Mouse (Mus musculus): ENCODE measurements around the gene Tmod1.
A peak's percentile ranks its signal among the peaks of the same experiment; 100 is the strongest.

Gene Tmod1

DNA sequence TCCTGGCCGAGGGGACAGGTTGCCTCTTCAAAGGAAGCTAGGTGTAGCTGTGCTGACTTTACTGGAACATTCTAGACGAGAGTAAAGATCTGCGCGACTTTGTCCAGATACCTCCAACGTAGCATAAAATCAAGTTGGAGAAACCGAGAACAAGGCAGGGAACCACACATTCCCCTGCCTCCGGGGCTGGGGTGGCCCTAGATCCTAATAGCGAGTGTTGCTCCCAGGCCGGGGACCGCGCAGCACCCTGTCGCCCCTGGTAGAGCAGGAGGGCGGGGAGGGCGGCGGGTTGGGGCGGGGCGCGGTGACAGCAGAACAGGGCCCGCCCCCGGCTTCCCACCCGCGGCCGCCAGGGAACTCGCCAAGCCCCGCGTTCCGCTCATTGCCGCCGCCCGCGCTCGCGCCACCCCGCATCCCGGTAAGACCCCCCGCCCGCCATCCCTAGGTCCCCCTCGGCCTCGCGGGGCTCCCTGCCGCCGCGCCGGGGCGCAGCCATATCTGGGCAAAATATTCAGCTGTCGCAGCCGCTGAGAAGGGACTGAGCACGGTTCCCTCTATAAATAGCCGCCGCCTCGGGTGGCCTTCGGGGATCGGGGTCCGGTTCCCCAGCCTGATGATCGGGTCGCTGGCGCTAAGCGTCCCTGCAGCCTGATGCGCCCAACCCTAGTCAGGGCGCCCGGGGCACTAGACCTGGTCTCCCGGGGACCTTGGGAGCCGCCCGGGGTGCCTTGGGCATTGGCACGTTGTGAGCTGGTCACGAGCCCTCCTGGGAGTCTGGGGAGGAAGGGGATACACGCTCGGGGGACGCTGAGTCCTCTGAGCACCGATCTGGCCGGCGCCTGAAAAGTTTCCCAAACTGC lies at the start of gene Tmod1:
Tmod1 (plus strand) TSS at position 44 of the 860 bp plus-strand sequence.
- no peak for DNase-seq (ENCODE audit: low read depth, low spot score)

DNA sequence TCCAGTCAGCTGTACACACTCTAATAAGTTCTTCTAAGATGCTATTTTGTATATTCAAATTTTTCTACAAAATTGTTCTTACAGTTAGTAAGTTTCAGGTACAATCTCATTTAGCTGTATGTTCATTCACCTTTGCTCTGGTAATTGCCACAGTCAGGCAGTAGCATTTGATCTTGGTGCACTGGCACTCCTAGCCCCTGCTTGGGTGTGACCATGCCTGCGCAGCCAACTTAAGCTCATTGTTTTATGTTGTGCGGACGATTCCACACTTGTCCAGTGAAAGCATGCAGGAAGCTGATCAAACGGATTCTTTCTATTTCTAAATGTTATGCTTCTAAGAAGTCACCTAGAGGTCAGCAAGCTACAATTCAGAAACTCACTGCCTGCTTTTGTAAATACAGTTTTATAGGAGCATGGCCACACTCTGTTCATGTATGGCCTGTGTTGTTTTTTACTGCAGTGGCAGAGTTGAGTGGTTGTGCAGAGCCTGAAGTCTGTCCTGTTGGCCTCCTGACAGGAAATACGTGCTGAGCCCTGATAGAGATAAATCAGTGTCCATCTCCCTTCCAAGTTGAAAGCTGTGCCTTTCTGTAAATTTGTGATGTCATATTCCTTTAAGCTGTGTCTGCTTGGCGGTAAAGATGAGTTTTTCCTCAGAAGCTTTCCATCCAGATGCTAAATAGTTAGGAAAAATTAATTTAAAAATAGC lies 48.2 kb upstream of the Tmod1 start:
- DNase-seq (ENCODE audit: low read depth, low spot score) = no peak

DNA sequence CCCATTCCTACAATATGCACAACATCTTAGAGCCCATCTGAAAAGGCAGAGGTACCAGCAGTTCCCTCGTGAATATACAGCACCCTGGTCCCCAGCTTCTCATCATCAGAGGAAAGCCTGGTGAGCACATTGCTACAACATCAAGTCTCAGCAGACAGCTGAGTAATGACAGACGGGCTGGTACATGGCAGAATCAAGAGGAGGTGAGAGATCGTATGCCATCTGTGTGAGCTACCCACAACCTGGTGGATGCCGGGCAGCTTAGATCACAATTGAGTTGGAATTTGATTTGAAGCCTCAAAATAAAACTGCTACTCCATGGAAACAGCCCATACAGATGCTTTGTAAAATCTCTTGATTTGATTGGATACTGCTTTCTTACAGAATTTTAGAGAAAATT lies 40.2 kb upstream of the Tmod1 start:
- DNase-seq (ENCODE audit: low read depth, low spot score) = no peak

DNA sequence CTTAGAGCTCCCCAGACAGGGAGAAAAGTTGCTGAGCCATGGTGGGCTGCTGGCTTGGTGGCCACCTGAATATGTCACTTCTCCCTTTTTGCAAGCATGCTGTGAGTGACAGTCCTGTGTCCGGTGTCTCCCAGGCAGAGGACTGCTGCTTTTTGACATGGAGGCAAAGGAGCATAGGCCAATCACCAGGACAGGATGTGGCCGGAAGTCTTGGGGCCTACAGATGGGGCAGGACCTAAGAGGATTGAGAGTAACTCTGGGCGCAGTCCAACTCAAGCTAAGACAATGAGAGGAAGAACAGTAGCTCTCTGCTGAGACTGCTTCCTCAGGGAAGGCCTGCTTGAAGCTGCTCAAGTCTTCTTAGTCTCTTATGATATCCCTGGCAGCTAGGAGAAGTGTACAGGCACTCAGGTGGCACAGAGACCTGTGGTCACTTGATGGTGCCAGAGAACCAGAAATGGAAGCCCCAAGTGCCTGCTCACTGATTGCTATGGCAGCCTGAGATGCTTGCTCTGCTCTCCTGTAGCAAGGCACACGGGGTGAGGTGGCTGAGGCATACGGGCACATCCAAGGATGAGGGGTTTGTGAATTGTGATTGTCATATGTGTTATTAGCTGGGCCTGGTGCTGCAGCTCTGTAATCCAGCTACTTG lies 30.5 kb upstream of the Tmod1 start:
- DNase-seq (ENCODE audit: low read depth, low spot score) = no peak

DNA sequence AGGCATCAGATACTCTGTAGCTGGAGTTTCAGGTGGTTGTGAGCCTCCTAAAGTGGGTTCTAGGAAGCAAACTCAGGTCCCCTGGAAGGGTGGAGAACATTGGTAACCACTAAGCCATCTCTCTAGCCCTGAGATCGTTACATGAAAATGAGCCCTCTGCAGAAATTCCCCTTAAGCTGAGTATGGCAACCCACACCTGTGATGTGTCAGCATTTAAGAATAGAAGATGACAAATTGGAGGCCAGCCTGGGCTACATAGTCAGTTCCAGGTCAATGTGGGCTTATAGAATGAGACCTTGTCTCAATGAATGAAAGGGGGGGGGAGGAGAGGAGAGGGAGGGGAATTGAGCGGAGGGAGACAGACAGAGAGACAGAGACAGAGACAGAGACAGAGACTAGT lies 27.0 kb upstream of the Tmod1 start:
- no peak for DNase-seq (ENCODE audit: low read depth, low spot score)

DNA sequence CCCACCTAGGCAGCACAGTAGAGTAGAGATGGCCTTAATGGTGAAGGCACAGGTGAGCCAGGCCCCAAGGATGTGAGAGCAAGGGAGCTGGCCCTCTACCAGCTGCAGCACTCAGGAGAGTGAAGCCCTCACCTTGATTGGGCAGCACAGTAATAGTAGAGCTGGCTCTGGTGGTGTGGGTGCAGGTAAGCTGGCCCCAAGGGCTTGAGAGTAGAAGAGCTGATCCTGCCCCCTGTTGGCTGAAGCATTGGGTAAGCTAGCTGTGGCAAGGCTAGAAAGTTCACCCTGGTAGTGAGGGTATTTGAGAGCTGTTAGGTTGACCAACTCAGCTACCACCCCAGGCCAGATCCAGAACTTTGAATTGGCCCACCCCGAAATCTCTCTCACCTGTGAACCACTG lies 23.1 kb upstream of the Tmod1 start:
- DNase-seq (ENCODE audit: low read depth, low spot score) = peak; percentile 5

DNA sequence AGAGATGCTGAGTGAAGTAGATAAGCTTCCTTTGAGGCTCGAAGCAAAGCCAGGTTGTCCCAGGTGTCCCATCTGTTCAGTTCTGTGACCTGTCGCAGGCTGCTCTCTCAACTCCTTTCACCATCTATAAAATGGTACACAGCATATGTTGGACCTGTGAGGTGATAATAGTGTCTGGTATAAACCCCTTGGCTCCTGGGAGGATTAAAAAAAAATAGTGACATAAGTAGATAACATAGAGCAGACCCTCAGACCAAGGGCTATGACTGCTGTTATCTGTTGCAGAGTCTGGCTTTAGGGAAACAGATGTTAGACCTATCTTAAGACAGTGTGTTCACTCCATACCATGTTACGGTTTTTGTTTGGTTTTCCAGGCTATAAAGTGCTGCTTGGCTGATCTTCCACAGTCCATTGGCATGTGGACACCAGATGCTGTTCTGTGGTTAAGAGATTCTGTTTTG lies 15.7 kb upstream of the Tmod1 start:
- DNase-seq (ENCODE audit: low read depth, low spot score) = no peak

DNA sequence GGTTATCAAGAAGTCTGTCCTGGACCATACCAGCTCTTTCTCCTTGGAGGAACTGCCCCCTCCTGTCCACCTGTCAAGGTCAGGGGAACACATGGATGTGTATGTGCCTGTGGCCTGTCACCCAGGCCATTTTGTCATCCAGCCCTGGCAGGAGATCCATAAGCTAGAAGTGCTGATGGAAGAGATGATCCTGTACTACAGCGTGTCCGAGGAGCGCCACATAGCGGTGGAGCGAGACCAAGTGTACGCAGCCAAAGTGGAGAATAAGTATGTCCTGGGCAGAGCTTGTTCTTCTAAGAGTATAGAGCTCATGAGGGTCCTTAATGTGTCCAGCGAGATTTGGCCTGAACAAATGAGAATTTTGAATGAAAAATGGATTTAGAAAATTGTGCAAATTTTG lies 12.8 kb upstream of the Tmod1 start:
- peak; percentile 59 for DNase-seq (ENCODE audit: low read depth, low spot score)

DNA sequence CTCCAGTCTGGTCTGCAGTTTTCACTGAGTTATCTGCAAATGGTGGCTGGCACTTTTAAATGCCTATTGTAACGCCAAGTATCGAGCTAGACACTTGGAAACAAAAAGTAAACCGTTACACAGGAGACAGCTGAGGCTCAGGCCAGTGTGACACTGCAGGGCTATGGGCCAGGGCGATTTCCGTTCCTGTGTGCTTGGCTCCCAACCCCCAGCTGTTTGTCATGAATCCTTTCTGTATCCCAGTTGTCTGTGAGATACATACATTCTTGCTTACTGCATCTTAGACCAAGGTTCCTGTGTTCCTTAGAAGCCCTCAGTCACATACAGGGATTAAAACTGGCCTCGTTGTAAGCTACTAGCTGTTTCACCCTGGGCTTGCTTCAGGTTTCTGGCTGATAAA lies 10.5 kb upstream of the Tmod1 start:
- no peak for DNase-seq (ENCODE audit: low read depth, low spot score)

DNA sequence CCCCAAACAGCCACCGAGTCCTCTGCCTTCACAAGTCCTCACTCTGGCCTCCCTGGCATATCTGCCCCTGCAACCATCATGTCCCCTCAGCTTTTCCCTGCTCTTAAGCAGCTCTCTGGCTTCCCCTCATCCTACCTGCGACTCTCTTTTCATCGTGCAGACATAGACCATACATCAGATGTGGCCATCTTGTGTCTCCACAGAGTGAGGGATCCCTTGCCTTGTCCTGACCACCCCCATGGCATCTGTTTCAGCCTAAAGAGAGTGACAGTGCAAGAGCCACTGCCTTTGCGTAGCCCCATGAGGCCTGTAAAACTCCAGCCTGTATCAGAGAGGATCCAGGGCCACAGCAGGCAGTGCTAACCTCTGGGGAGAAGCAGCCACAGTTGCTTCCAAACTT lies 10.0 kb upstream of the Tmod1 start:
- DNase-seq (ENCODE audit: low read depth, low spot score) = no peak

DNA sequence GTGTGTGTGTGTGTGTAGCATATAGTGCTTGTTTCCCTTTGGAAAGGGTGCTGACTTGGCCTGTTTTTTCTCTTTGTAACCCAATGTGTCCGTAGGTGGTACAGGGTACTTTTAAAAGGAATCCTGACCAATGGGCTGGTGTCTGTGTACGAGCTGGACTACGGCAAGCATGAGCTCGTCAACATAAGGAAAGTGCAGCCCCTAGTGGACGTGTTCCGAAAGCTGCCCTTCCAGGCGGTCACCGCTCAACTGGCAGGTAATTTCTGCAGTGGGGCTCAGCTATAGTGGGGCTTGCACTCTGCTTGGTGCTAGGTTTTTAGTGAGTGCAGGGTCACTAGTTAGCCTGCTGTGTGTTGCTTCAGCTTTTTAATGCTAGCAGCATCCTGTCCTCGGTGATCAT lies 9.2 kb upstream of the Tmod1 start:
- DNase-seq (ENCODE audit: low read depth, low spot score) = no peak

DNA sequence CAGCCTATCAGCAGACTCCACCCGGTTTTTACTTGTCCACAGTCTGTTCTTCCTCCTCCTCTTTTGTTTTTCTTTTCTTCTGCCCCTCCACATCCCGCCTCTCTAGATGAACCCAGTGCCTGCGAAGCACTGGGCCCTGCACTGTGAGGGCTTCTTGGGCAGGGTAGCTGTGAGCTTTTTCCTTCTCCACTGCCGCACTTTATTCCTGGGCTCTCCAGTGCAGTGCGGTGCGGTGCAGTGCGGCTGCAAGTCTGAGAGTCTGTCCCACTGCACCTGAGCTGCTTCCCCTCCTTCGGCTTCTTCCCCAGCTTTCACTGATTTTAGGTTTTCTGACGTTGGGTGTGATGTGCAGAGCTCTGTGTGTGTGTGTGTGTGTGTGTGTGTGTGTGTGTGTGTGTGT lies 6.3 kb upstream of the Tmod1 start:
- no peak for DNase-seq (ENCODE audit: low read depth, low spot score)

DNA sequence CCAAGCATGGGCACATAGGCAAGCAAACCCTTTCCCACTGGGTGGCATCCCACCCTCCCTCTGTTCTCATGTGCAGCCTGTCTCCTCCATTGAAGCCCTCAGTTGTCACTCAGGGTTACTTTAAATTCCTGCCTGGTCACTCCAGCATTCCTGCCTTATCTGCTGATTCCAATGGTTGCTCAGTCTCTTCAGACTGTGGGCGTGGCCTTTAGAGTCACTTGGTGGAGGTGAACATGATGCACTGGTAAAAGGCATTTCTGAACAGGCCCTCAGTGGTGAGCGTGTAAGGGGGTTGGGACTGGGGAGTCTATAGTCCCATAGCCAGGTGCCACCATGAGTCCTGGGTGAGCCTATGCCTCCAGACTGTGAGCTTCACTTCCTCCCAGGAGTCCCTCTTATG lies 5.5 kb upstream of the Tmod1 start:
- no peak for DNase-seq (ENCODE audit: low read depth, low spot score)

DNA sequence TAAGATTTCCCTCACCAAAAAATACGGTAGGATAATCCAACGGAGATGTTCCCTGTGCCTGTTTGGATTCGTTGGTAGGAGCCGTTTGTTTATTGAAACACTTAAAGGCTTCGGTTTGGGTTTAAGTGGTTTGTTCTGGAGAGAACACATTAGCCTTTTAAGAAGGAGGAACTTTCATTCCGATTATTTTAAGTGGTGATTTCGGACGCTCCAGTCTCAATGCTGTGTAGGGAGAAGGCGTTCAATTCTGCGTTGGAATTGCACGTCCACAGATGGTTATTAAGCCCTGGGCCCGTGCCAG lies 194 bp upstream of the Tmod1 start:
- no peak for DNase-seq (ENCODE audit: low read depth, low spot score)

DNA sequence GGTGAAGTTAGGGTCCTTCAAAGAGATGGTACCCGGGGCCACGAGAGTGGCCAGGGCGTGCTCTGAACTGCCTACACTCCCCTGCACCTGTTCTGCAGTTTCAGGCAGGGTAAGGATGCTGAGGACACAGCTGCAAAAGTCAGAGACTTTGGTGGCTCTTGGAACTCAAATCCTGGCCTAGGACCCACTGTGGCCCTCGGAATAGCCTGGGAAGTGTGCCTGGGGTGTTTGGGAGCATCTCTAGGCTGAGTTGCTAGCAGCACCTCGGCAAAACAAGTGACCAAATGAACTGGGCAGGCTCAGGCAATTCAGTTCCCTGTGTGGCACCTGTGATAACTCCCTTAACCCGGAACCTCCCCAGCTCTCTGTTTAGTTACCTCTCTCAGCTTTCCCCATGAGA lies 1.2 kb downstream of the Tmod1 start:
- no peak for DNase-seq (ENCODE audit: low read depth, low spot score)

DNA sequence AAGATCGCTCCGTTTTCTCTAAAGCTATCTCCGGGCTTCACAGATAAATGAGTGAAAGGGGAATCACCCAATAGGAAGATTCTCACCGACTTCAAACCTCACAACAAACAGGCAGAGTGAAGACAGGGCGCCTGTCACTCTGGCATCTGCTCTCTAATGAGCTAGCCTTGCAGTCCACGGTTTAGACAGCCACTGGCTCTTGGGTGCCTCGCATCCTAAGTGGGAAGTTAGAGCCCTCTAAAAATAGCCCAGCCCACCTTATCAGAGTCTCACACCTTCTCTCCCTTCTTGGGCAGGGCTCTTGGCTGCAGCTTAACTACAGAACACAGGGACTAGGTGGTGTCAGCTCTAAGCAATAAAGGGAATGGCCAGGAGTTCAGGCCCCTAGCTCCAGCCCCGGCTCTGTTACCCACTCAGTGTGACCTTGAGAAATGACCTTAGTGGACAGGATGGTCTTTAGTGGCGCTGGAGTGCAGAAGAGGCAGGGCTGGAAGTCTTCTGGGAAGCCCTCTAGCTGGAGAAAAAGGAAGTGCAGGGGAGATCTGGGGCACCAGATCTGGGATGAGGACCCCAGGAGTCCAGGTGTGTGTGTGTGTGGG lies 2.0 kb downstream of the Tmod1 start:
- DNase-seq (ENCODE audit: low read depth, low spot score) = no peak

DNA sequence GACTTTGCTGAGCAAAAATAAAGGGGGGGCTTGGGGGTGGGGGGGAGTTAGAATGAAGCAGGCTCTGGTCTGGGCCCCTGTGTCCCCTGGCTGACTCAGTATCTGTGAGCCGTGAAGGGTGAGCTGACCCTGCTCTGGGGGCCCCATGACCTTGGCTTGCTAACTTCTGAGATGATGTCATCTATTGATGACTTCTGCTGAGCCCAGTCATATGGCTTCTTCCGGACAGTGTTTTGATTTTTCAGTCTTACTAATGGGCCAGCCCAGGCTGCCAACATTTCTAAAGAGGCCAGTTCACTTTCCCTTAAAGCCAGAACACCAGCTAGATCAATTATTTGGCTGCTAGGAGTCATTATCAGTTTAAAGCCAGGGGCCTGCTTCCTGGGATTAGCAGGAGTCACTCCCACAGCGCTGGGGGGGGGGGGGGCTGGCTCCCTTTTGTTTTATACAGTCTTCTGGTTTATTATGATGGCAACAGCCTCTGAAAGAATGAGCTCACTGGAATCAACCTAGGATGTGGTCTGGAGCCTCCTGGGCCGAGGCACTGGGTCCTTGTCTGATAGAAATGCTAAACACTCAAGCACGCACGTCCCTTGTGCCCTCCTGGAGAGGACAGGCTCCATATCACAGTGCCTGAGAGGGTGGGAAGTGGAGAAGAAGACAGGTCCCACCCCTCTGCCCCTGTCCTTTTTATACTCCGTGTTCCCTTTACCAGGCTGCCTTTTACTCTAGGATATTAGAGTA lies 3.2 kb downstream of the Tmod1 start:
- no peak for DNase-seq (ENCODE audit: low read depth, low spot score)

DNA sequence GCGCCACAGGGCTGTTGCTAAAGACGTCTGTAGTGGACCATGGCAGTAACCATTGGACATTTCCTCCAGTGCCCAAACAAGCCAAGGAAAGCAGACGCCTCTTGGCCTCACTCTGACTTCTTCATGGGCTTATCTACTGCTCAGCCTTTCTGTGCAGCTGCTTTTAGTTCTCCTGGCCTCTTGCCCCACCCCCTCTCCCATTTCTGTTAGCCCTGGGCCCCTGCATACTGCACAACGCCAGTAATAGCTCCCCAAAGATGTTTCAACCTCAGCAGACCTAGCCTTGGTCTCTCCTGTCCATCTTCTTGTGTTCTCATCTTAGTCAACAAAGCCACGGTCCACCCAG lies 3.7 kb downstream of the Tmod1 start:
- DNase-seq (ENCODE audit: low read depth, low spot score) = no peak

DNA sequence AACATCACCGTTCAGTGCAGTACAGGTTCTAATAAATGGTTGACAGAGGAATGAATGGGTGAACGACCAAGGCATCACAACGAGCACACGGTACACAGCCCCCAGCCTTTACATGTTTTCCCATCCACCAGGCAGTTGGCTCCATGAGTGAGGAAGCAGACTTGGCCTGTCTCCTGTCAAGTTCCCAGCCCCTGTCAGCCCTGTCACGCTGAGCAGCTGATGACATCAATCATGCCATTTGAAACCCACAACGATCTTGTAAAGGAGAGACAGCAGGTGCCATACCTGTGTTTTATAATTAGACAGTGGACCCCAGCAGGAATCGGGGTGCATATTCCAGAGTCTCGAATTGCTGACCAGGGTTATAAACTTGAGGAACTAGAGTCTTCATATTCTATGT lies 4.6 kb downstream of the Tmod1 start:
- DNase-seq (ENCODE audit: low read depth, low spot score) = no peak

DNA sequence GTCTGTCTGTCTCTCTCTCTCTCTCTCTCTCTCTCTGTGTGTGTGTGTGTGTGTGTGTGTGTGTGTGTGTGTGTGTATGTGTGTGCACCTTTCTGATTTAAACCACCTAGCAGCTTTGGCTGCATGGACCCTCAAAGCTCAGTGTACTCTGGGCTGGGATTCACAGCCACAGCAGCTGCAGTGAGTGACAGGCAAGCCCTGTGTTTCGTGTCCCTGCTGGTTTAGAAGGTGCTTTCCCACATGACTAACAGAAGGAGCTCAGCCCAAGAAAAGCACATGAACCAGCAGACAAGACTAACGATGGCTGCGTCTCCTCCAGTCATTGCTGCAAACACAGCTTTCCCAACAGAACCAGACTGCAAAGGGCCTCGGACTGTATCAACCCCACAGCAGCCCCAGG lies 9.2 kb downstream of the Tmod1 start:
- no peak for DNase-seq (ENCODE audit: low read depth, low spot score)

DNA sequence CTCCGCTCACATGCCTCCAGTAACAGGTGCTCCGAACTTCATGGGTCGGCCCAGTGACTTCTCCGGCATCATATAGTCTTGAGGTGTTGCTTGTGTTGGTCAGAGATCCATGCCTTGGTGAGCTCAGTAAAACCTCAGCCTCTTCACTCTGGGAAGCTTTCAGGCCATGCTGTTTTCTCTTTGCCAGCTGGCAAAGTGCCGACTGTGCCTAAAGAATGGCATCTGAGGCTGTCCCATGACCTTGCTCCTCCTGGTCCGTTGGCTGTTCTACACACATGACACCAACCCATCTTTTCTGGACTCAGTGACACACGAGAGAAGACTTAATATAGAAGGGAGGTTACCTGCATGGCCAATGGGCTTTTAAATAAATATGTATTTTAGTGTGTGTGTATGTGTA lies 9.7 kb downstream of the Tmod1 start:
- no peak for DNase-seq (ENCODE audit: low read depth, low spot score)
